In the genomic region with DNA sequence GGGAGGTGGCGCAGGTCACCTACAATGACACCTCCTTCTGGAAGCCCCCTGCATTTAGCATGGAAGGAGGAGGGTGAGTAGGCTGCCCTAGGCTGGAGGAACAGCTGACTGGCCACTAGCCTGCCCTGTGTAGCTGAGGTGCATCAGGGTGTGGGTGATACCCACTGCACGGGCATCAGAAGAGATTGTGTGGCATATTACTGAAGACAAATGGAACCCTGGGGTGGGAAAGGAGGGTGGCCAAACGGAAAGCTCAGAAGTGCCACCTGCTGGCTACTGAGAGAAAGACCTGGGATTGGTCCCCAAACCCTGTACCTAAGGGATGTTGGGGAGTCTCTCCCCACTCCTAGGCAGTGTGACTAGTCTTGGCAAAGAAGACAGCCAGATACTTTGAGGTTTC, we compare ENCODE assay signal across 8 mouse cellular contexts. TPM values are rescaled to one million over a fixed set of nuclear protein-coding genes. Genes with fewer than 3 reads are reported as not detected.
A peak's percentile ranks its signal among the peaks of the same experiment; 100 is the strongest.
DNase-seq lines count a peak whose midpoint lies in the region; ATAC-seq and TF ChIP-seq lines count a peak whose summit lies in the region.

No protein-coding gene starts in this region.

- H3K9me3 ChIP-seq in forebrain, postnatal 0 days (ENCODE audit: low read length): no peaks in the 10 kb centered on the region
- H3K9me3 ChIP-seq in megakaryocyte, embryonic 14.5 days: 0 out of 2 replicates have a peak, but pooled peaks cover 4% of the 10 kb centered on the region

- H3K36me3 ChIP-seq in forebrain, postnatal 0 days (ENCODE audit: insufficient read depth): no peaks in the 10 kb centered on the region
- no peaks in the 10 kb centered on the region for H3K36me3 ChIP-seq in megakaryocyte, embryonic 14.5 days (replicated peaks; ENCODE audit: low read length)

- no peak overlapping the region for H3K9ac ChIP-seq in forebrain, postnatal 0 days

- H3K4me1 ChIP-seq in forebrain, postnatal 0 days (ENCODE audit: insufficient read depth): no peaks in the 10 kb centered on the region
- H3K4me1 ChIP-seq in megakaryocyte, embryonic 14.5 days: peaks cover 28% of the 10 kb centered on the region

- peak; percentile 76 for ATAC-seq in cerebellum, adult (ENCODE audit: insufficient number of reproducible peaks, low FRiP score, low TSS enrichment)
- peak; percentile 70 for ATAC-seq in forebrain, postnatal 0 days

- DNase-seq in ovary, postnatal 36 days (ENCODE audit: low spot score): peak; percentile 26
- DNase-seq in ovary, postnatal 10 days (ENCODE audit: low spot score): no peak
- DNase-seq in forebrain, postnatal 0 days: peak; percentile 75
- peak; percentile 68 for DNase-seq in induced T-regulatory cell, adult 2 months (ENCODE audit: low read depth)
- peak; percentile 65 to 70 for DNase-seq in left cerebral cortex, adult 2 months (ENCODE audit: extremely low spot score in 1 of 2, low spot score in 2 of 2)
- DNase-seq in right cerebral cortex, postnatal 4 days: peak; percentile 62

- peaks cover 9% of the 10 kb centered on the region; the same call in 1 of the 2 replicates for H3K27me3 ChIP-seq in forebrain, postnatal 0 days (ENCODE audit: insufficient read depth, low read length)
- H3K27me3 ChIP-seq in megakaryocyte, embryonic 14.5 days (replicated peaks): peaks cover 22% of the 10 kb centered on the region

- H3K27ac ChIP-seq in forebrain, postnatal 0 days (ENCODE audit: low read depth, low read length): no peak overlapping the region
- H3K27ac ChIP-seq in left cerebral cortex, adult 2 months: no peak overlapping the region

- intact Hi-C loops in left cerebral cortex, adult 2 months (cut with DNase I): loop anchor here (2.0 to 5.0 kb wide), 2 partner anchors 296 to 699 kb away; no protein-coding TSS in a partner anchor

- 26% methylated on average over 3 of the region's 3 CpGs for WGBS in forebrain, postnatal 0 days

- TF ChIP-seq CTCF in forebrain, postnatal 0 days (IDR thresholded peaks at IDR 0.05; ENCODE audit: low read depth): peak; percentile 74
- peak; percentile 89 for TF ChIP-seq CTCF in left cerebral cortex, adult 2 months (IDR thresholded peaks at IDR 0.05)

- no peak overlapping the region for H3K4me2 ChIP-seq in forebrain, postnatal 0 days (ENCODE audit: low read depth)

- H3K4me3 ChIP-seq in forebrain, postnatal 0 days (ENCODE audit: low read depth, low read length): no peak overlapping the region
- no peak overlapping the region for H3K4me3 ChIP-seq in left cerebral cortex, adult 2 months
- H3K4me3 ChIP-seq in megakaryocyte, embryonic 14.5 days (replicated peaks): peak overlapping the region; percentile 73

RNA-seq across cellular contexts. Expression of a gene that starts 33.6 kb away (rescaled TPM):
- 7.5 and 9.9 TPM in 2 replicates for total RNA-seq in forebrain, postnatal 0 days (2014; rRNA removed)
- 8.3 and 11.8 TPM in 2 replicates for polyA plus RNA-seq in forebrain, postnatal 0 days (2015; fragmentation: Nextera tagmentation; extraction: Ambion mirVana)
- total RNA-seq in left cerebral cortex, adult 2 months (2021): 10 to 100 TPM; 20.0 to 21.8 TPM
- 5.8 and 5.9 TPM in 2 replicates for polyA plus RNA-seq in megakaryocyte, embryonic 14.5 days (2012; ENCODE audit: insufficient read depth, low replicate concordance)

RNA-seq across cellular contexts. Expression of a gene that starts 50.4 kb away (rescaled TPM):
- 43.6 and 49.4 TPM in 2 replicates for total RNA-seq in forebrain, postnatal 0 days (2014; rRNA removed)
- polyA plus RNA-seq in forebrain, postnatal 0 days (2015; fragmentation: Nextera tagmentation; extraction: Ambion mirVana): 35.9 and 39.0 TPM in 2 replicates
- total RNA-seq in left cerebral cortex, adult 2 months (2021): 10 to 100 TPM; 39.2 to 51.4 TPM
- 2.9 and 5.6 TPM in 2 replicates for polyA plus RNA-seq in megakaryocyte, embryonic 14.5 days (2012; ENCODE audit: insufficient read depth, low replicate concordance)
